Mouse (Mus musculus) left cerebral cortex, postnatal 4 days (tissue): ENCODE results near the gene Aamdc. TPM values are rescaled to one million over a fixed set of nuclear protein-coding genes. Genes with fewer than 3 reads are reported as not detected.
A peak's percentile ranks its signal among the peaks of the same experiment; 100 is the strongest.

Experiments used
- DNase-seq: peaks from one replicate; pipeline ENCODE4 v3.0.0-alpha.2; 2022
- intact Hi-C: fragments of 180-260 bp; cut with DNase I; formaldehyde crosslinking; loops from one replicate; pipeline ENCODE4 v1.15.1; 2025
- total RNA-seq, 2 experiments: library from RNA; stranded (reverse); gene quantifications; 2 replicates each; pipeline ENCODE4 v1.2.3; 2021

The Aamdc gene
- total RNA-seq, 2 experiments from 2014 or later, result 22.2 to 26.2 TPM

GRCm38 (mm10) chr7:97535531-97535930 is 43.8 kb downstream of the Aamdc start:
- intact Hi-C loops, result no loop called here
- DNase-seq, result no peak

DNA sequence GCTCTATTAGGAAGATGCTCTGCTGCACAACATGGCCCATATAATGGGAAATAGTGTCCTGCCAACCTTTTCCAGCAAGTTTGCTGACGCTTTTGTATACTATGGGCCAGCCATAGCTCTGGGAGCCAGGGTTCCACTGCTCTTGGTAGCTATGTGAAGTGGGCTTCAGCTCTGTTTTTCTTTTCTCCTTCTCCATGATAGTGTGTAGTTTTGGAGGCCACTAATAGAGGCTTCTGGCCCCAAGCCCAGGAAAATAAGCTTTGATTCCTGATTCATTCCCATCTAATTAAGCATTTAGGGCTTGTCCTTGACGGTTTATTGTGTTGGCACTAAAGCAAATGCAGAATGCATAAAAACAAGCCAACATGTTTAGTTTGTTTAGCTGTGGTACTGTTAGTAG is 59.4 kb downstream of the Aamdc start:
- DNase-seq, result peak; percentile 13
- intact Hi-C loops, result no loop called here

- peak; percentile 21 for DNase-seq
- intact Hi-C loops, result no loop called here
Measured at GRCm38 (mm10) chr7:97514786-97515185, 64.5 kb downstream of the Aamdc start.

- peak; percentile 30 for DNase-seq
- intact Hi-C loops, result loop anchor here (10.0 kb wide), 1 partner anchor 74 kb away; the partner anchor contains the start of genes Aamdc and Rsf1
Measured at GRCm38 (mm10) chr7:97500555-97501209, 78.6 kb downstream of the Aamdc start.

Other genes starting within 250 kb of the Aamdc start
- 10 to 100 TPM; 12.9 to 13.8 TPM for gene Usp35, start 247.5 kb downstream of the Aamdc start, total RNA-seq
- gene Kctd21, start 247.2 kb downstream of the Aamdc start, total RNA-seq, result 1 to 10 TPM; 5.0 to 5.8 TPM
- 10 to 100 TPM in 1 of 2 experiments, 1 to 10 TPM in 1; 9.4 to 12.4 TPM for gene Alg8, start 207.9 kb downstream of the Aamdc start, total RNA-seq
- 100 to 1,000 TPM; 249 to 255 TPM for gene Ndufc2, start 179.5 kb downstream of the Aamdc start, total RNA-seq
- gene Thrsp, start 161.8 kb downstream of the Aamdc start, total RNA-seq, result 1 to 10 TPM; 2.4 to 2.6 TPM
- 1 to 10 TPM in 1 of 2 experiments, under 1 TPM in 1; 0.93 to 1.1 TPM for gene Kctd14, start 128.2 kb downstream of the Aamdc start, total RNA-seq
- 10 to 100 TPM; 31.8 to 34.8 TPM for gene Ints4, start 98.5 kb downstream of the Aamdc start, total RNA-seq
- gene Rsf1, start 392 bp upstream of the Aamdc start, total RNA-seq, result 10 to 100 TPM; 42.4 to 45.6 TPM
- 10 to 100 TPM; 80.1 to 81.3 TPM for gene Clns1a, start 117.1 kb upstream of the Aamdc start, total RNA-seq
- 10 to 100 TPM; 15.5 to 18.0 TPM for gene Aqp11, start 158.8 kb upstream of the Aamdc start, total RNA-seq
- 100 to 1,000 TPM; 162 to 172 TPM for gene Pak1, start 209.0 kb upstream of the Aamdc start, total RNA-seq